Mouse (Mus musculus): Measurements from ENCODE around the gene Snapin.

GRCm38 (mm10) chr3:90512948-90513642 lies 22.3 kb upstream of the Snapin start:
- TF ChIP-seq CTCF (IDR thresholded peaks at IDR 0.05; ENCODE audit: low read depth, low read length), result no peak
- TF ChIP-seq POLR2A (IDR thresholded peaks at IDR 0.05; ENCODE audit: insufficient read depth, low read length), result no peak
- TF ChIP-seq EP300 (IDR thresholded peaks at IDR 0.05; ENCODE audit: insufficient read depth, low read depth, low read length), result peak; percentile 68; the same call in 1 of the 2 replicates
